8 mouse cellular contexts compared by ENCODE assay signal in genomic region chr1:59912413-59913157, GRCm38 (mm10). TPM values are rescaled to one million over a fixed set of nuclear protein-coding genes. Genes with fewer than 3 reads are reported as not detected.
DNase-seq lines count a peak whose midpoint lies in the region; ATAC-seq and TF ChIP-seq lines count a peak whose summit lies in the region.

Gene Fam117b (plus strand): TSS chr1:59913006.

- H3K9ac ChIP-seq in forebrain, embryonic 16.5 days (replicated peaks; ENCODE audit: low read depth, low read length) = peak within 1 kb of the TSS; percentile 98
- H3K9ac ChIP-seq in lung, embryonic 14.5 days = peak within 1 kb of the TSS; percentile 91

- H3K4me2 ChIP-seq in forebrain, embryonic 16.5 days (ENCODE audit: low read length) = peak within 1 kb of the TSS; percentile 66
- H3K4me2 ChIP-seq in lung, embryonic 14.5 days = peak within 1 kb of the TSS; percentile 78

- WGBS in forebrain, embryonic 16.5 days = under 1% methylated on average over 66 of the region's 72 CpGs
- WGBS in lung, embryonic 14.5 days = under 1% methylated on average over 71 of the region's 72 CpGs
- under 1% methylated on average over 72 of the region's 72 CpGs for WGBS in olfactory bulb, adult 2 months
- WGBS in thymus, adult 2 months = under 1% methylated on average over 69 of the region's 72 CpGs

- ATAC-seq in G1E (ENCODE audit: extremely low read depth, insufficient number of reproducible peaks, low FRiP score, poor library complexity, severe bottlenecking) = peak; percentile 86
- ATAC-seq in forebrain, embryonic 16.5 days = peak; percentile 98
- peak; percentile 97 for ATAC-seq in lung, embryonic 14.5 days (ENCODE audit: insufficient read depth)

- peak within 1 kb of the TSS; percentile 98 for H3K4me3 ChIP-seq in G1E (ENCODE audit: low read depth, low read length)
- H3K4me3 ChIP-seq in forebrain, embryonic 16.5 days (replicated peaks; ENCODE audit: low read length) = peak within 1 kb of the TSS; percentile 98
- H3K4me3 ChIP-seq in layer of hippocampus, adult 2 months = peak within 1 kb of the TSS; percentile 90
- peak within 1 kb of the TSS; percentile 98 for H3K4me3 ChIP-seq in lung, embryonic 14.5 days (ENCODE audit: low read depth, low read length)
- peak within 1 kb of the TSS; percentile 90 for H3K4me3 ChIP-seq in olfactory bulb, adult 2 months (ENCODE audit: insufficient read depth, low read depth, low read length)
- H3K4me3 ChIP-seq in thymus, adult 2 months (ENCODE audit: control insufficient read depth, insufficient read depth, low read length) = peak within 1 kb of the TSS; percentile 81

- no peaks in the 10 kb centered on the region for H3K27me3 ChIP-seq in G1E (ENCODE audit: insufficient read depth, low read length)
- H3K27me3 ChIP-seq in forebrain, embryonic 16.5 days (replicated peaks; ENCODE audit: control insufficient read depth, insufficient read depth, low read length) = no peaks in the 10 kb centered on the region
- no peaks in the 10 kb centered on the region for H3K27me3 ChIP-seq in lung, embryonic 14.5 days (ENCODE audit: insufficient read depth, low read length)
- H3K27me3 ChIP-seq in thymus, adult 2 months (ENCODE audit: control insufficient read depth, insufficient read depth, low read length) = no peaks in the 10 kb centered on the region

- TF ChIP-seq POLR2A in olfactory bulb, adult 2 months (IDR thresholded peaks at IDR 0.05; ENCODE audit: insufficient read depth, low read depth, low read length) = peak; percentile 89
- peak; percentile 71 for TF ChIP-seq POLR2A in thymus, adult 2 months (IDR thresholded peaks at IDR 0.05; ENCODE audit: control insufficient read depth, extremely low read depth, insufficient read depth, low read length, poor library complexity)

- H3K36me3 ChIP-seq in G1E (replicated peaks) = peaks cover 4% of the 10 kb centered on the region
- H3K36me3 ChIP-seq in forebrain, embryonic 16.5 days (ENCODE audit: control insufficient read depth, insufficient read depth) = no peaks in the 10 kb centered on the region
- no peaks in the 10 kb centered on the region for H3K36me3 ChIP-seq in lung, embryonic 14.5 days (ENCODE audit: insufficient read depth)
- H3K36me3 ChIP-seq in thymus, adult 2 months (ENCODE audit: control insufficient read depth, insufficient read depth, low read length) = no peaks in the 10 kb centered on the region

- peaks cover 58% of the 10 kb centered on the region for H3K4me1 ChIP-seq in G1E (ENCODE audit: insufficient read depth, low read depth, low read length)
- H3K4me1 ChIP-seq in forebrain, embryonic 16.5 days (replicated peaks; ENCODE audit: control insufficient read depth, insufficient read depth, low read length) = peaks cover 23% of the 10 kb centered on the region
- 0 out of 2 replicates have a peak, but pooled peaks cover 10% of the 10 kb centered on the region for H3K4me1 ChIP-seq in lung, embryonic 14.5 days (ENCODE audit: insufficient read depth)
- H3K4me1 ChIP-seq in olfactory bulb, adult 2 months (ENCODE audit: control insufficient read depth, insufficient read depth, low read length) = 0 out of 2 replicates have a peak, but pooled peaks cover 2% of the 10 kb centered on the region
- no peaks in the 10 kb centered on the region; the same call in 1 of the 2 replicates for H3K4me1 ChIP-seq in thymus, adult 2 months (replicated peaks; ENCODE audit: control insufficient read depth, insufficient read depth, low read length)

- no peak for TF ChIP-seq CTCF in G1E (IDR thresholded peaks at IDR 0.05; ENCODE audit: low read depth, low read length)
- TF ChIP-seq CTCF in layer of hippocampus, adult 2 months (conservative IDR thresholded peaks at IDR 0.05) = peak; percentile 44
- TF ChIP-seq CTCF in lung, embryonic 14.5 days (IDR thresholded peaks at IDR 0.05; ENCODE audit: low read depth) = peak; percentile 24
- TF ChIP-seq CTCF in olfactory bulb, adult 2 months (IDR thresholded peaks at IDR 0.05; ENCODE audit: insufficient read depth, low read depth, low read length) = no peak
- TF ChIP-seq CTCF in thymus, adult 2 months (IDR thresholded peaks at IDR 0.05; ENCODE audit: borderline replicate concordance, control insufficient read depth, extremely low read depth, insufficient read depth, low read length, poor library complexity) = no peak

- peak; percentile 98 for DNase-seq in G1E (ENCODE audit: low spot score)
- peak; percentile 98 for DNase-seq in cerebellum, adult 18-20 months
- DNase-seq in heart, postnatal 36 days = peak; percentile 95 to 97
- peak; percentile 97 for DNase-seq in layer of hippocampus, adult 2 months (ENCODE audit: low spot score in 2 of 2)
- DNase-seq in lung, embryonic 14.5 days = peak; percentile 100
- peak; percentile 99 for DNase-seq in thymus, adult 2 months

- peak within 1 kb of the TSS; percentile 98 for H3K27ac ChIP-seq in forebrain, embryonic 16.5 days (ENCODE audit: low read length)
- peak within 1 kb of the TSS; percentile 99 for H3K27ac ChIP-seq in layer of hippocampus, adult 2 months
- H3K27ac ChIP-seq in lung, embryonic 14.5 days (ENCODE audit: low read depth) = peak within 1 kb of the TSS; percentile 92
- peak within 1 kb of the TSS; percentile 91 for H3K27ac ChIP-seq in olfactory bulb, adult 2 months (ENCODE audit: insufficient read depth, low read depth, low read length)
- H3K27ac ChIP-seq in thymus, adult 2 months (ENCODE audit: control insufficient read depth, insufficient read depth, low read length) = no peak within 1 kb of the TSS

- intact Hi-C loops in heart, postnatal 36 days (cut with DNase I) = loop anchor here (2.0 kb wide), 1 partner anchor 26 kb away; no protein-coding TSS in a partner anchor

- H3K9me3 ChIP-seq in G1E (replicated peaks) = no peaks in the 10 kb centered on the region
- H3K9me3 ChIP-seq in forebrain, embryonic 16.5 days (ENCODE audit: control insufficient read depth, low read length) = no peaks in the 10 kb centered on the region
- no peaks in the 10 kb centered on the region for H3K9me3 ChIP-seq in lung, embryonic 14.5 days (ENCODE audit: low read depth, low read length)

RNA-seq across cellular contexts. Expression of gene Fam117b, which starts in this region (rescaled TPM):
- total RNA-seq in G1E (2014; fragmentation: Nextera tagmentation) = 119 and 126 TPM in 2 replicates
- 73.9 and 84.8 TPM in 2 replicates for total RNA-seq in G1E (2017)
- 62.7 and 71.4 TPM in 2 replicates for polyA plus RNA-seq in G1E (2012)
- 29.6 and 33.5 TPM in 2 replicates for polyA plus RNA-seq in forebrain, embryonic 16.5 days (2015; fragmentation: Nextera tagmentation; extraction: Ambion mirVana)
- 10 to 100 TPM; 14.3 to 19.3 TPM for total RNA-seq in heart, postnatal 36 days (2021)
- total RNA-seq in layer of hippocampus, adult 2 months (2021) = 10 to 100 TPM; 55.7 to 57.3 TPM
- 18.7 TPM in 2 replicates for polyA plus RNA-seq in lung, embryonic 14.5 days (2014; fragmentation: Nextera tagmentation; extraction: Ambion mirVana)
- not detected in 2 replicates for polyA plus RNA-seq in olfactory bulb, adult 2 months (2012; ENCODE audit: insufficient read depth, insufficient read length, low replicate concordance, missing spikeins)
- 9.7 and 13.2 TPM in 2 replicates for polyA plus RNA-seq in thymus, adult 2 months (2012; rRNA removed)

Comparison
In these comparisons a context has a peak if more than half of its experiments do, and no peak if none do; other contexts are left out.
1. RNA of gene Fam117b (polyA plus RNA-seq): 62.7 to 71.4 TPM in G1E, 29.6 to 33.5 TPM in forebrain, embryonic 16.5 days, 18.7 TPM in lung, embryonic 14.5 days and 9.7 to 13.2 TPM in thymus, adult 2 months; not detected in olfactory bulb, adult 2 months; every median in the first group is over 10 times any median in the second.
2. CTCF ChIP-seq: peak in layer of hippocampus, adult 2 months (single experiment) and lung, embryonic 14.5 days (single experiment); none in G1E (single experiment), olfactory bulb, adult 2 months (single experiment) and thymus, adult 2 months (single experiment).
3. Peak in every context shown above with its lines, with median percentiles within 50 percentile points of each other: ATAC-seq, DNase-seq and H3K4me3 ChIP-seq.